Mouse (Mus musculus): ENCODE data around the gene Tmprss13.

DNA sequence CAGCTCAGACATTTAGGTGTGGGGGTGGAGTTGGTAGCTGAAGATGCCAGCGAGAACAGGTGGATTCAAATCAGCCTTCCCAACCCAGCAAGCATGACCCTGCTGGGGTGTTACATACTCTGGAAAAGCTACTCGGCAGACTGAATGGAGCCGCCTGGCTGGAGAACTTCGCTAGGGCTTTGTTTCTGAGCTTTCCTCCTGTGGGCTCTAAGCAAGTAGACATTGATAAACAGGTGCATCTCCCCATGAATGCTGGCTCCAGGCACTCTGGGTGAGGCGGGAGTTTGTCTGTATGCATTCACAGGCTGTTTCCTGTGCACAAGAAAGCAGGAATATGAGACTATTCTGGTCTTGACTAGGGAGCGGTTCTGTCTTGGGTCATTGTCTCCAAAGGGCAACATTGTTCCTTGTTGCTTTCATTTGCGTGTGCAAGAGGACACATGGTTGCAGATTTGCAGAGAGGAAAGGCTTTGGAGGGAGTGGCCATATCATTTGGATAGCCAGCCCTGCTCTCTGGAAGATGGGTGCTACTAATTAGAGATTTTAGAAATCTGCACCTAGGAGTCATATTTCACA, 44.8 kb downstream of the Tmprss13 start:
- TF ChIP-seq CTCF (IDR thresholded peaks at IDR 0.05; ENCODE audit: control insufficient read depth, insufficient read depth, insufficient read length) (no peak), USF1 (IDR thresholded peaks at IDR 0.05; ENCODE audit: low read depth) (no peak), MYOG (IDR thresholded peaks at IDR 0.05; ENCODE audit: control insufficient read depth, extremely low read depth, insufficient read length) (no peak), MYOD1 (IDR thresholded peaks at IDR 0.05; ENCODE audit: control insufficient read depth, insufficient read length, low read depth) (no peak), FOSL1 (IDR thresholded peaks at IDR 0.05; ENCODE audit: insufficient read depth, low read length, poor library complexity, severe bottlenecking) (no peak)
